Mouse (Mus musculus) right cerebral cortex, adult 2 months (tissue): Measurements from ENCODE around the gene Stx8.

Experiments
- DNase-seq, 2 experiments: peaks; one replicate each; pipeline ENCODE4 v3.0.0; 2021 to 2022; ENCODE audit warnings: low spot score in 2 of 2

Gene Stx8

GRCm38 (mm10) chr11:68198696-68199095 is 232.7 kb downstream of the Stx8 start:
- no peak for DNase-seq

DNA sequence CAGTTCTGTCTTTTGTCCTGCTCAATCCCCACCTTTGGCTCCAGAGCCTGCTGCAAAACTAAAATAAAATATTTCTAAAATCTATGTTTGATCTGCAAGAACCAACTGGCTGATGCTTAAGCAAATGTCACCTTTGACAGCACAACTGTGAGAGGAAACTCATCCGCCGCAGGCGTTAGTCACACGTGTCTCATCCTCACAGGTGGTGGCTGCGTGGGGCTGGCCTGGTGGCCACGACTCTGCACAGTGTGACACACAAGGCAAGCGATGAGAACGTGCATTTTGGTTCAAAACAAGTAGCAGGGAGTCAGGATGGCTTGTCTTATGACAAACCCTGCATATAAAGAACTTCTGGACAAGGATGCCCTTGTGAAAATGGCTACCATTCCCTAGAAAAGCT is 233.1 kb downstream of the Stx8 start:
- no peak for DNase-seq

- DNase-seq = no peak
Measured at GRCm38 (mm10) chr11:68199801-68200423, 233.9 kb downstream of the Stx8 start.

GRCm38 (mm10) chr11:68200500-68200899 is 234.5 kb downstream of the Stx8 start:
- DNase-seq = no peak

- DNase-seq = no peak
Measured at GRCm38 (mm10) chr11:68201063-68201462, 235.1 kb downstream of the Stx8 start.

GRCm38 (mm10) chr11:68201811-68202459 is 235.9 kb downstream of the Stx8 start:
- DNase-seq = no peak

DNA sequence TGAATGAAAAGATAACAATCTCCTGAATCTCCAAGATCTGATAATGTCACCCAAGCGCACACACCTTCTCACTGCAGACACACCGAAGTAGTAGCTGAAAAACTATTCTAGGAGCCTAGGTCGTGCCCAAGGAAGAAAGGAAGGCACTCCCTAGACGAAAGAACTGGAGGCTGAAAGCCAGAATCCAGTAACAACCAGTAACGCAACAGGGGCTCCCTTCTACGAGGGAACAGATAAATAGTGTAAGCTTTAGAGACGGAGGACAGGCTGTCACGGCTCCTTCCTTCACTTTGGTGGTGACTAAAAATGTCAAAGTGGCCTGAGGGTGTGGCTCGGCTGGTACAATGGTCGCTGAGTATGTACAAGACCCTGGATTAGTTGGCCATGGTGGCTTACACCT is 236.6 kb downstream of the Stx8 start:
- no peak for DNase-seq

GRCm38 (mm10) chr11:68203658-68204315 is 237.8 kb downstream of the Stx8 start:
- DNase-seq = no peak

- DNase-seq = no peak
Measured at GRCm38 (mm10) chr11:68204407-68204806, 238.4 kb downstream of the Stx8 start.

GRCm38 (mm10) chr11:68205572-68206229 is 239.7 kb downstream of the Stx8 start:
- no peak for DNase-seq

- DNase-seq = no peak
Measured at GRCm38 (mm10) chr11:68208023-68208422, 242.0 kb downstream of the Stx8 start.

DNA sequence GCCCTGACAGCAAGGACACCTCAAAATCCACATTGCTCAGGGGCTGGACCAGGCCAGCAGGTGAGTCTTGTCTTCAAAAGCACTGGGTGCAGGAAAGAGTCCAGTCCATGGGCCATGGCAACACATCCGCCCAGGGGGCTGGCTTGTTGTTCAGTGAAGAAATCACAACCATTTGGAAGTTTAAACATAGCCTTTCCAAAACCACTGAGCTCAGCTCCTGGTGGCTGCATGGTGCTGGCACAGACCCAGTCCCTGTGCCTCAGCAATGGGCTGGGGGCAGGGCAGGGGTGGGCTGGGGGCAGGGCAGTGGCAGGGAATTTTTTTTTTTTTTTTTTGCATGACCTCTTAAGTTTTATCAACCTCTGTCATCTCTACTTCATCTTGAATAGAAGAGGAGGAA is 242.6 kb downstream of the Stx8 start:
- no peak for DNase-seq

DNA sequence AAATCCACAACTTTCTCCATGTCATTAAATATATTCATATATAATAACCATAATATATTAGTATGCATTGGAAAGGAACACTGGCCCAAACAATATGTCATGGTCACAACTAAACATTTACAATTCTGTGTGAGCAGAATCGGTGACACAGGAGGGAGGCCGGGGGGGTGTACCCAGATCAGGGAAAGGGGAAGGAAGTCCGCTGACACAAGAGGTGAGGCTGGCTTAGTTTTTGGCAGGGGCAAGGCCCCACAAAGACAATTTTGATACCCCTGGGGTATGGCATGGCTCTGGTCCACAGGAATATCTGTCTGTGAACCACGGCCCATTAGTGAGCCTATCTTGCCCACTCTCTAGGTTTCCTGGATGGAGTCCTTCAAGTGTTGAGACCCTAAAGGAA is 243.5 kb downstream of the Stx8 start:
- DNase-seq = no peak

DNA sequence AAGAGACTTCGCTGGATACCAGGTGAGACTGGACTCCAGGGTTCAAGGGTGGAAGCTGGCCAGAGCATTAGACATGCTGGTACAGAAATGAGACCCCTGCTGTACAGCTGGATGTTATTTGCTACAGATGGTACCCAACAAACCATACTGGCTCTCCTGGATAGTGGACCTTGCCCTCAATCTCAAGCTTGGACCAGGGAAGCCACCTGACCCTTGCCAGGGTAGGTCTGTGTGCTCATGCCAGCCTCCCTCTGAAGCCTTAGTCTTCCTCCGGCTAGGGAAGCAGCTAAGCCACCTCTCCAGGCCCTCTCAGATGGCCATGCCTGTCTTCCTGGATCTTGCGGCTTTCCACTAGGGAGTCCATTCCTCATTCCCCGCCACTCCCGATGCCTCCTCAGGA is 244.7 kb downstream of the Stx8 start:
- no peak for DNase-seq

GRCm38 (mm10) chr11:68211924-68212578 is 246.1 kb downstream of the Stx8 start:
- DNase-seq = peak in 1 of 2 experiments; percentile 24

DNA sequence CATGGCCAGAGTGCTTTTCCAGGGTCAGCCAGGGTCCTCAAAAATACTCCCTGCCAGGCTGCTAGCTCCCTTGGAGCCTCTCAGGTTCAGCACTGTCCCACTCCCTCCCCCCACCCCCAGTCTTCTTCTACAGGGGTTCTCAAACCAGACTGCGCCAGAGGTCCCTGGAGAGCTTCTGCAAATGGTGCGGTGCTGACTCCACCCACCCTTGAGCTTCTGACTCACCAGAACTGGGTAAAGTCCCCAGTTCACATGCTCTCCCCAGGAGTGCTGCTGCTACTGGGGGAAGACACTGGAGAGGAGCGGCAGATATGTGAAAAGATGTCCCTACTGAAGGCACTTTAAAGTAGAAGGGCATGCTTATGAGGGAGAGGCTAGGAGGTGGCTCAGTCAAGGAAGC is 247.9 kb downstream of the Stx8 start:
- DNase-seq = no peak

DNA sequence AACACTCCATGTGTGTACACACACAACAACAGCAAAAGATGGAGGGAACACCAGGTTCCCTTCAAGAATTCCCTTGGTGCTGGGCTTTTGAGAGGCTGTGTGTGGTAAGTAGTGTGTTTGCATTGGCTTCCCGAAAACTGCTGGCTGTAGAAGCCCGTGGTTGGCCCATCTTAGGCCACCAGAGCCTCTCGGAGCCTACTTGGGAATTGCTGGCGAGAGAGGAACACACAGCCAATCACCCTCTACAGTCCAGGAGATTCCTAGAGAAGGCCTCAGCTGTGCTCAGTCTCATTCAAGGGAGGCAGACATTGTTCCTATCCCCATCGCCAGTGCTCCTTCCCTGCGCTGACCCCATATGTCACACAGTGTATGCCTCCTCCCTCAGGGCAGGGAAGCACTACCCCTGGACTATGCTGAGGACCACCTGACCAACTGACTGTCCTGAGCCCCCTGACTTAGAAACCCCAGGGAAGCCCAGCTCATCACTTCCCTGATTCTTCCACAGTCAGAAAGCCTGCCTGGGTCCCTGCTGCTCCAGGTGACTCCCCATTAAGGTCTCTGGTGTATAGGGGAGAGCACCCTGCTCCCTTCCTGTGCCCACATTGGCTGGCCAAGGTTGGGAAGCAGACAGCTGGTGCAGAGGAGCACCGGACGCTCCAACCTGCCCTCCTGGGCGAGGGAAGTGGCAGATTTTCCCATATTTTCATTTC is 248.7 kb downstream of the Stx8 start:
- no peak for DNase-seq

DNA sequence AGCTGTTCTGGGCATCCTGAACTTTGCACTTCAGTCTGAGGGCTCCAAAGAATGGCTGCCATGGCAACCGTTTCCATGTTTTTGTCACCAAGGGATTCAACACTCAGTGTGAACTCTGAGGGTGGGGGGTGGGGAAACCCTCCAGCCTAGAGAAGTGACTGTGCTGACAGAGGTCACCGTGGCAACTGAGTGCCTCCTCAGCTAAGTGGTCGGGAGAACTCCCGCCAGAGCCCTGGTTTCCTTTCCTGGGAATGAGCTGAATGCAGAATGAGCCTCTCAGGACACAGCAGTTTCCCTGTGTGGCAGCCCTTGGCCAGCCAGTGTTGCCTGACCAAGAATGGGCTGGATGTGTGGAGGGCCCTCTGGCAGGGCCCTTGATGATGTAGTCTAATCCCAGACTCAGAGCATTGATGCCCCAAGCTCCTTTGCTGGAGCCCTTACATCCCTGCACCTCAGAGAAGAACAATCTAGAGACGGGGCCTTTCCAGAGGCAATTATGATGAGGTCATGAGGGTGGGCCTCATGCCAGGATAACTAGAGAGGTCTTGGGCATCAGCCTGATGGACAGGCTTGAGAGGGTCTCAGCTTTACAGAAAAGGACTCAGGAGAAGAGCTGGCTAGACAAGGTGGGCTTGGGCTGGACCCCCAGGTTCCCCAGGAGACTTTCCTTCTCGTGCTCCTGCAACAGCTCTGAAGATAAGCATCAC is 249.4 kb downstream of the Stx8 start:
- no peak for DNase-seq

DNA sequence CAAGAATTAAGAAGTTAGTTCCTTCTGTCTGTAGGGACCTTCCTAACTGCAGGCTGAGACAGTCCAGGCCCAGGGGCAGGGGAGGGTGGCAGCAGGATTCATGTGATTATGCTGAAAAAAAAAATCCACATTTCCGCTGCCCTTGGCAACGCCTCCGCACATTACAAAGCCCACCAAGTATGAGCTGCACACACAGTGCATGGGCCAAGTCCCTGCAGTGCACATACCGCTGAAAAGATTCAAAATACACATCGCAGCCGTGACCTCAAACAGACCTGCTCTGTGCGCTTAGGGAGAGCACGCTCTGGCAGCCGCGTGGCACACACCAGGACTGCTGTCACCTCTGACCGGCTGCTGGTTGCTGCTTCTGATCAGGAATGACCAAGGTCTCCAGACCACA is 250.0 kb downstream of the Stx8 start:
- no peak for DNase-seq

- no peak for DNase-seq
Measured at GRCm38 (mm10) chr11:68220733-68221132, 254.7 kb downstream of the Stx8 start.

GRCm38 (mm10) chr11:68222209-68222608 is 256.2 kb downstream of the Stx8 start:
- DNase-seq = no peak
